Comparison of ENCODE assay signal across 26 mouse cellular contexts in genomic region chr2:38177583-38177978, GRCm38 (mm10).
DNase-seq lines count a peak whose midpoint lies in the region; ATAC-seq and TF ChIP-seq lines count a peak whose summit lies in the region.
"Had no signal": no experiment of that assay in that cellular context is flagged by ENCODE, and none has a peak within 500 bp of the region (broad histone marks: within the 10 kb centered on the region; RNA-seq: fewer than 3 reads in every experiment).

No protein-coding gene starts in this region.

- ATAC-seq in heart, embryonic 13.5 days (ENCODE audit: extremely low read depth, insufficient number of reproducible peaks, low FRiP score, low TSS enrichment) = no peak
- peak; percentile 60; the same call in 1 of the 2 replicates for ATAC-seq in liver, embryonic 11.5 days (replicated peaks; ENCODE audit: low FRiP score)
- no peak for ATAC-seq in lung, embryonic 16.5 days (ENCODE audit: low read depth)
- no peak for ATAC-seq in liver, embryonic 13.5 days (ENCODE audit: low read depth)
- ATAC-seq: activated CD4-positive, CD25-positive, alpha-beta regulatory T cell, adult 4 months; CD4-positive, CD25-positive, alpha-beta regulatory T cell, adult 4 months; forebrain, embryonic 13.5 days; forebrain, embryonic 15.5 days; Patski had no signal

- H3K27me3 ChIP-seq in heart, embryonic 13.5 days (replicated peaks) = no peaks in the 10 kb centered on the region
- no peaks in the 10 kb centered on the region for H3K27me3 ChIP-seq in liver, embryonic 11.5 days (replicated peaks; ENCODE audit: control insufficient read depth, insufficient read depth, low read length)
- H3K27me3 ChIP-seq in lung, embryonic 16.5 days (ENCODE audit: control insufficient read depth, insufficient read depth, low read depth, low read length) = no peaks in the 10 kb centered on the region
- no peaks in the 10 kb centered on the region for H3K27me3 ChIP-seq in liver, embryonic 13.5 days
- H3K27me3 ChIP-seq: CH12.LX; embryonic facial prominence, embryonic 12.5 days; forebrain, embryonic 13.5 days; forebrain, embryonic 15.5 days; Patski had no signal

- DNase-seq in heart, adult 18-20 months = no peak
- no peak for DNase-seq in liver, embryonic 11.5 days (ENCODE audit: low spot score)
- no peak for DNase-seq in liver
- no peak for DNase-seq in lung, adult 2 months
- no peak for DNase-seq in liver, embryonic 13.5 days
- no peak for DNase-seq in cerebellum, postnatal 36 days
- DNase-seq: adrenal gland, adult 8-10 months; adrenal gland, postnatal 14 days; adrenal gland, postnatal 36 days; B cell, adult 2 months; cerebellum, adult 11 months; cerebellum, adult 18-20 months; cerebellum, adult 8-10 months; cerebellum, adult 9-11 months; cerebellum, postnatal 14 days had no signal

- H3K9me3 ChIP-seq in heart, embryonic 13.5 days = no peaks in the 10 kb centered on the region
- H3K9me3 ChIP-seq in liver, embryonic 11.5 days (ENCODE audit: control insufficient read depth, low read length) = no peaks in the 10 kb centered on the region
- no peaks in the 10 kb centered on the region for H3K9me3 ChIP-seq in lung, embryonic 16.5 days (ENCODE audit: control insufficient read depth, low read length)
- no peaks in the 10 kb centered on the region for H3K9me3 ChIP-seq in liver, embryonic 13.5 days (replicated peaks)
- H3K9me3 ChIP-seq: embryonic facial prominence, embryonic 10.5 days; embryonic facial prominence, embryonic 12.5 days; forebrain, embryonic 13.5 days; forebrain, embryonic 15.5 days; G1E had no signal

- H3K36me3 ChIP-seq in heart, embryonic 13.5 days = no peaks in the 10 kb centered on the region
- H3K36me3 ChIP-seq in liver, embryonic 11.5 days (ENCODE audit: control insufficient read depth, insufficient read depth, low read length) = no peaks in the 10 kb centered on the region
- H3K36me3 ChIP-seq in lung, embryonic 16.5 days (ENCODE audit: control insufficient read depth, insufficient read depth, low read length) = no peaks in the 10 kb centered on the region
- H3K36me3 ChIP-seq in liver, embryonic 13.5 days = no peaks in the 10 kb centered on the region
- H3K36me3 ChIP-seq: embryonic facial prominence, embryonic 10.5 days; embryonic facial prominence, embryonic 12.5 days; forebrain, embryonic 15.5 days; G1E had no signal

- no peak for TF ChIP-seq CTCF in lung, adult 2 months (IDR thresholded peaks at IDR 0.05; ENCODE audit: insufficient read depth, low read length)

- peaks cover 14% of the 10 kb centered on the region for H3K4me1 ChIP-seq in heart, embryonic 13.5 days
- peaks cover 9% of the 10 kb centered on the region for H3K4me1 ChIP-seq in liver, embryonic 11.5 days (replicated peaks; ENCODE audit: control insufficient read depth, insufficient read depth, low read length)
- H3K4me1 ChIP-seq in lung, embryonic 16.5 days (replicated peaks; ENCODE audit: control insufficient read depth, insufficient read depth, low read length) = no peaks in the 10 kb centered on the region
- H3K4me1 ChIP-seq in lung, adult 2 months (ENCODE audit: control insufficient read depth, insufficient read depth, low read length) = peaks cover 3% of the 10 kb centered on the region; the same call in 1 of the 2 replicates
- H3K4me1 ChIP-seq in liver, embryonic 13.5 days (replicated peaks) = peaks cover 31% of the 10 kb centered on the region
- H3K4me1 ChIP-seq: embryonic facial prominence, embryonic 10.5 days; embryonic facial prominence, embryonic 12.5 days; forebrain, embryonic 13.5 days; forebrain, embryonic 15.5 days had no signal

- no peak overlapping the region for H3K9ac ChIP-seq in heart, embryonic 13.5 days
- no peak overlapping the region for H3K9ac ChIP-seq in liver, embryonic 11.5 days (ENCODE audit: low read depth, low read length)
- no peak overlapping the region for H3K9ac ChIP-seq in lung, embryonic 16.5 days (ENCODE audit: low read length)
- H3K9ac ChIP-seq in liver, embryonic 13.5 days = no peak overlapping the region
- H3K9ac ChIP-seq: embryonic facial prominence, embryonic 12.5 days; forebrain, embryonic 13.5 days; forebrain, embryonic 15.5 days had no signal

- TF ChIP-seq POLR2A in lung, adult 2 months (IDR thresholded peaks at IDR 0.05; ENCODE audit: borderline replicate concordance, extremely low read depth, low read depth, low read length) = no peak

- no peak overlapping the region for H3K4me2 ChIP-seq in heart, embryonic 13.5 days
- no peak overlapping the region; the same call in 1 of the 2 replicates for H3K4me2 ChIP-seq in liver, embryonic 11.5 days
- H3K4me2 ChIP-seq in lung, embryonic 16.5 days (ENCODE audit: low read depth, low read length) = no peak overlapping the region
- H3K4me2 ChIP-seq in liver, embryonic 13.5 days = 0 out of 2 replicates have a peak overlapping the region, but pooled peaks have one; percentile 1
- H3K4me2 ChIP-seq: embryonic facial prominence, embryonic 12.5 days; forebrain, embryonic 13.5 days; forebrain, embryonic 15.5 days had no signal

- no peak overlapping the region for H3K4me3 ChIP-seq in heart, embryonic 13.5 days
- no peak overlapping the region for H3K4me3 ChIP-seq in liver, embryonic 11.5 days (ENCODE audit: low read depth, low read length)
- no peak overlapping the region for H3K4me3 ChIP-seq in lung, embryonic 16.5 days (ENCODE audit: low read length)
- H3K4me3 ChIP-seq in lung, adult 2 months (replicated peaks; ENCODE audit: extremely low read depth, low read depth, low read length) = no peak overlapping the region
- H3K4me3 ChIP-seq in liver, embryonic 13.5 days (replicated peaks) = no peak overlapping the region
- H3K4me3 ChIP-seq: embryonic facial prominence, embryonic 10.5 days; embryonic facial prominence, embryonic 12.5 days; forebrain, embryonic 13.5 days; forebrain, embryonic 15.5 days had no signal

- H3K27ac ChIP-seq in heart, embryonic 13.5 days (replicated peaks) = 0 out of 2 replicates have a peak overlapping the region, but pooled peaks have one; percentile 15
- no peak overlapping the region for H3K27ac ChIP-seq in liver, embryonic 11.5 days (ENCODE audit: low read depth, low read length)
- peak overlapping the region; percentile 49; the same call in 1 of the 2 replicates for H3K27ac ChIP-seq in lung, embryonic 16.5 days (ENCODE audit: low read length)
- H3K27ac ChIP-seq in liver, embryonic 13.5 days = 0 out of 2 replicates have a peak overlapping the region, but pooled peaks have one; percentile 25
- H3K27ac ChIP-seq: embryonic facial prominence, embryonic 10.5 days; embryonic facial prominence, embryonic 12.5 days; forebrain, embryonic 13.5 days; forebrain, embryonic 15.5 days had no signal
